Mouse (Mus musculus) T-cell, adult 2 months (primary cell): ENCODE results near the gene Cnn3.

ENCODE experiments used
- DNase-seq: peaks from one replicate; pipeline ENCODE4 v3.0.0; 2022; ENCODE audit warnings: low spot score

Cnn3 gene

GRCm38 (mm10) chr3:121451404-121451803, 25.1 kb downstream of the Cnn3 start:
- DNase-seq: no peak

DNA sequence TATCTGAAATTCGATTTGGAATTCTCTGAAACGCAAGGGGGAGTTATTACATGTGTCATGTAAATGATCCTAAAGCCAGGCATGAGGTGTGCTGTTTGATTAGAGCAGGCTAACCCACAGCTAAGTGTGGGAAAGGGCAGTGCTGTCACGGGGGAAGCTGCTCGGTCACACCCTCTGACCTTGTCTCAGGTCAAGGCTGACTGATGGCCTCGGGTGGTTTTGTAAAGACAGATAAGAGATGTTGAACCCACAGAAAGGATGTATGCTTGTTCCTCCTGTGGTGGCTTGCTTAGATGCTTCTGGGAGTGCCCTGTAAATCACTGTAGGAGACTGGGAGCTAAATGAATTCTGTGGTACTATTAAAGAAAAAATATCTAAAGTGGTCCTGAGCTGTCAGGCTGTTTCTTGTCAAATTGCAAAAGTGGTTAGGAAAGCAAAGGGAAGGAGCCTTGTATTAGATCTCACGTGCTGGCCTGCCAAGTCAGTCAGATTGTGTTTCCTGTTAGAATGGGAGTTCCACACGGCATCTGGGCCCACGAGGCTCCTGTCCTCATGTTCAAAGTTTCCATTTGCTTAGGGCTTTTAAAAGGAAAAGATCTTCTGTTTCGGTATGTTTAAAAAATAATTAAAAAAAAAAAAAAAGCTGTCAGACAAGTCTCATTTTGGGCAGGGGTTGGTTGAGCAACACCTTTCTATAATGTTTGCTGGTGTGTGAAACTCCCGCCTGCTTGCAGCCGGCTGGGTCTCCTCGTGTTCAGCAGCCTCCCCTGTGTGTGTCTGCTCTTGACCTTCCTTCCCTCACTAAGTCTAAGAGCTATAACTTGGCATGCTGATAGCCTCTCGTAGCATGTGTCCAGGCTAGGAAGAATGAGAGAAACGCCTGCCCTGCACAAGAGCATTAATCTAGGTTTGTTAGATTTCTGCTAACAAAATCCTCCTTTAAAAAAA, 32.5 kb downstream of the Cnn3 start:
- no peak for DNase-seq

GRCm38 (mm10) chr3:121460473-121461193, 34.3 kb downstream of the Cnn3 start:
- no peak for DNase-seq

- no peak for DNase-seq
These were observed 35.2 kb downstream of the Cnn3 start for GRCm38 (mm10) chr3:121461477-121461876.

DNA sequence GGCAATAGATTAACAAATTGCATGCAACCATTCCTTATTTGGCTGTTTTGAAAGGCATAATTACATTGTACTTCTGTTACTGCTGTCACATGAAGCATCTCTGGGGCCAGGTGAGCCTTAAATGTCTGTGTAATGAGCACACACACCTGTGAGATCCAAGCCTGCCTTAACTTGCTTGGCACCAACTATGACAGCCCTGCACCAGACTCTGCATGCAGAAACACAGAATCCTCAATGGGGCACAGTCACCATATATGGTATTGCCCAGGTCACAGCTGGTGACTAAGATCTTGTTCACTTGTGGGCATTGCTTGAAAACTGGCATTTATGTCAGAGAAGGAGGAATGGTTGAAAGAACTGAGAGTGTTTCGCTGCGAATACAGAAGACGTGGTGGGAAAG, 36.5 kb downstream of the Cnn3 start:
- no peak for DNase-seq

- no peak for DNase-seq
These were observed 38.5 kb downstream of the Cnn3 start for GRCm38 (mm10) chr3:121464733-121465305.

DNA sequence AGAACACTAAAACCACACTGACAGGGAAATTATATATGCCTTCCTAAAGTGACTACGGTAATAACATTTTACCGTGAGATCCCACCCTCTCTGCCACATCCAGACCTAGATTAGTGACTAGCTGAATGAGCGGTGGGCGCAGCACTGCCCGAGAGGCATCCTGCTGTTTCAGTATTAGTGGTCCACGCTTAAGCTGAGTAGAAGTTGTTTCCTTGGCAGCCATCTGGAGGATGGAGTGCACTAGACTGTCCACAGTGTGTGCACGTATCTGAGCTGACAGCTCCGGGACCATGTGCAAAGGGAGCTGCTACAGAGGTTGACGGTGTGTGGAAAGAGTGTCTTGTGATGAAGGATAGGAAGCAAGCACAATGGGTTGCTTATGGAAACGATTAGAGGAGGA, 39.5 kb downstream of the Cnn3 start:
- DNase-seq: no peak

DNA sequence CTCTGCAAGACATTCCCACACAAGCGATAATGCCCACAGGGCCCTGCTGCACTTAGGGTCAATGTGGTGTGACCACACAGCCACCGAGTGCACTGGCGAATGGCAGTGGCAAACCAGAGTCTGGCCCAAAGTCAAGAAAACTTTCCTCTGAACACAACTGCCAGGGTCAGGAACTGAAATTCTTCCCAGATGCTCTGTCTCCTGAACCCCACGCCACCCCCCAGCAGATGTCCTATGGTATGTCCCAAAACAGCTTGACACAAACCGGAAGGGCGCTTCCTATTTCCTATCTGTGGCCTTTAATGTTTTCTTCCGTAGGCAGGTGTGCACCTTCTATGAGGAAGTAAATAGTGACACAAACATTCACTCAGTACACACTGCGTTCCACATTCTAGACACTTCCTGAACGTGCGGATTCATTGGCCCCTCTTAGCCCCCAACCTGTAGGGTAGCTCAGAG, 40.8 kb downstream of the Cnn3 start:
- peak; percentile 31 for DNase-seq

DNA sequence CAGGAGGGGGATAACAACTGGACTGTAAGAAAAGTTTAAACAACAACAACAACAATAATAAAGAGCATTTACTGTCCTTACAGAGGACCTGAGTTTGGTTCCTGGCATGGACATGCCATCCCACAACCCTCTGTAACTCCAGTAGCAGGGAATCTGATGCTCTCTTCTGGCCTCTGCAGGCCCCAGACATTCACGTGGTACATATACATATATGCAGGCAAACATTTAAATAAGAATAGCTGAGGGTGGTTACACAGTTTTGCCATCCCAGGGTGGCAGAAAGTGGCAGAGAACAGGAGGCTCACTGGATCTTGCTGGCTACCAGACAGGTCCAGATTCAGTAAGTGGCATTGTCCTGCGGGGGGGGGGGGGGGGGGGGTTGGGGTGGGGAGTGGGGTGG, 41.8 kb downstream of the Cnn3 start:
- DNase-seq: no peak

- no peak for DNase-seq
These were observed 43.1 kb downstream of the Cnn3 start for GRCm38 (mm10) chr3:121469185-121469975.

DNA sequence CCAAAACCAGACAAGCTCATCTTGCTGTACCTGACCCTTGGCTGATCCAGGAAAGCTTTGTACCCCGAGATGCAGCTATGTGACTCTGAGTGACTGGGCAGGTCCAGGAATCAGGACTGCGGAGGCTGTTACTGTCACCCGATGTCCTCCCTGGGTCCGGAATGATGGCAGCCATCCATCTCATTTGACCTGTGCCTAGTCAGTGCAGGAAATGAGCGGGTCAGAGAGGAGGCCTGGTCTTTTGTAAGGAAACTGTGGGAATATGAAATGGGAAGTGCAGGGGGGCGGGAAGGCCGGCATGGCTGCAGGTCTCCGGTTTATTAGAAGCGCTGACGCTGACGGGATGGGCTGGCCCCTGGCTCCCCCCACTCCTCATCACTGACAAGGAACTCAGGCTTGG, 45.4 kb downstream of the Cnn3 start:
- no peak for DNase-seq

GRCm38 (mm10) chr3:121474738-121475137, 48.4 kb downstream of the Cnn3 start:
- DNase-seq: no peak

DNA sequence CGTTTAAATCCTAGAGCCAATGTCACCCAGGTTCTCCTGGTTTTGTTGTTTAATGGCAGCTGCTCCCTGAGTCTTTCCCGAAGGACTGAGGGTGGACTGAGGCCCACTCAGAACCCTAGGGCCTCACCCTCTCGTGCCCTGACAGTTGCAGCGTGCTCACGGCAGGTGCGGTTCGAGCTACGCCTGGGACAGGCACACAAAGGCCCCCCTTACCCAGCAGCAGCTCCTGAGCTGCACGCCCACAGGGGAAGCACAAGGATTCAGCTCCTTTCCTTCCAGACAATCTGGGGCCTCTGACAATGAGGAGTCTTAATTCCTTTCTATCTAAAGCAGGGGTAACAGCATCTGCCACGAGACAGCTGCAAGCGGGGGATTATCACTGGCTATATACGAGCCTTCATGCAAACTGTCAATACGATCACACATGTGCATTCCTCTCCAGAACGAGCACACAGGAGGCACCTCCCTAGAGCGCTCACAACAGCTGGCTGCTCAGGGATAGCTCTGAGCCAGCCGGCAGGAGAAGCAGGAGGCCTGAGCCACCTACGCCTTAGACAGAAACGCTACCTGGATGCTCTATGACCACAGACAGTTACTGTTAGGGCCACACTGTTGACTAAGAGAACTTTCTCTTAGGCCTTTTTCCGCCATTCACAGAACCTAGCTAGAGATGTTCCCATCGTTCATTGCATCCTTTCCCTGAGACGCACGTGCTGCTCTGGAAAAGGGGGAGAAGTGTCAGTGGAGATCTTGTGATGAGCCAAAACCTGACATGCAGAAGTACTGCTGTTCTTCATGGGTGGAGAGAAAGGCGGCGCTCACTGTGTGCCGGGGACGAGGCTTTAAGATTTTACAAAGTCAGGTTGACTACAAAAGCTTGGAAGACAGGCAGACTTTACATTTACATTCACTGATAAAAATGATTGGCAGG, 54.0 kb downstream of the Cnn3 start:
- no peak for DNase-seq

DNA sequence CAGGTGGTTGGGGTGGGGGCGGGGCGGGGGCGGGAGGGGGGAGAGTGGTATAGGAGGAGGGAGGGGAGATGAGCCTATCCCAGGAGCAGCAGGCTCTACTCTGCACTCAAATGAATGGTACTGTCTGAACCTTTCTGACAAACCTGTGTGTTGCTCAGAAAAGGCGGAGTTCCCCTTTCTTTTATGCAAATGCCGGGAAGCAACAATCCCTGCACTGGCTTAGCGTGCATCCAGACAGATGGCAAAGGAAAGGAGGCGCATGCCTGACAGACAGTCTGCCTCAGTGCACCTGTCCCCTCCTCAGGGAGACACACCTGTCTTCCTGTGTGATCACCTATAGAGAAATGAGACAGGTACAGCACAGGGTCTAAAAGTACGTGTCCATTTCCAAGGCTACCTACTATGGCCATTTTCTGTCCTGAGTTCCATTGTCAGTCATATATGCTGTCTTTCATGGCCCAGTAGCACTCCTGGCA, 54.7 kb downstream of the Cnn3 start:
- DNase-seq: no peak

- DNase-seq: no peak
These were observed 55.3 kb downstream of the Cnn3 start for GRCm38 (mm10) chr3:121481564-121481963.

GRCm38 (mm10) chr3:121483266-121484161, 57.2 kb downstream of the Cnn3 start:
- DNase-seq: no peak

- DNase-seq: no peak
These were observed 58.9 kb downstream of the Cnn3 start for GRCm38 (mm10) chr3:121485201-121485600.

GRCm38 (mm10) chr3:121489462-121490118, 63.3 kb downstream of the Cnn3 start:
- DNase-seq: no peak

- no peak for DNase-seq
These were observed 64.6 kb downstream of the Cnn3 start for GRCm38 (mm10) chr3:121490941-121491340.
